Mouse (Mus musculus) macrophage (primary cell): ENCODE results near the gene Fer1l4. TPM values are rescaled to one million over a fixed set of nuclear protein-coding genes. Genes with fewer than 3 reads are reported as not detected.

ENCODE experiments used
- H3K27ac ChIP-seq: fragments of 350-480 bp; formaldehyde crosslinking; 2 replicates; pipeline ENCODE4 v1.9.0; 2021
- H3K36me3 ChIP-seq: fragments of 350-480 bp; formaldehyde crosslinking; 2 replicates; pipeline ENCODE4 v1.9.0; 2021; ENCODE audit errors: inconsistent target
- H3K4me3 ChIP-seq: fragments of 350-480 bp; formaldehyde crosslinking; 2 replicates; pipeline ENCODE4 v1.9.0; 2021; ENCODE audit errors: inconsistent target
- H3K79me2 ChIP-seq: fragments of 350-480 bp; formaldehyde crosslinking; 2 replicates; pipeline ENCODE4 v1.9.0; 2021; ENCODE audit errors: inconsistent target
- WGBS: methylation state at CpG from one replicate; pipeline ENCODE4 v1.1.7; 2026; ENCODE audit warnings: inconsistent platforms; ENCODE audit not compliant: missing documents; 5-methylcytosine and 5-hydroxymethylcytosine counted together
- polyA plus RNA-seq: library from polyadenylated mRNA; stranded (reverse); fragments of 250-400 nt; gene quantifications from 3 replicates; pipeline ENCODE4 v1.2.4, GENCODE M21; 2018; ENCODE audit warnings: inconsistent platforms

The Fer1l4 gene
- polyA plus RNA-seq, 1 experiment from 2014 or later: not detected

DNA sequence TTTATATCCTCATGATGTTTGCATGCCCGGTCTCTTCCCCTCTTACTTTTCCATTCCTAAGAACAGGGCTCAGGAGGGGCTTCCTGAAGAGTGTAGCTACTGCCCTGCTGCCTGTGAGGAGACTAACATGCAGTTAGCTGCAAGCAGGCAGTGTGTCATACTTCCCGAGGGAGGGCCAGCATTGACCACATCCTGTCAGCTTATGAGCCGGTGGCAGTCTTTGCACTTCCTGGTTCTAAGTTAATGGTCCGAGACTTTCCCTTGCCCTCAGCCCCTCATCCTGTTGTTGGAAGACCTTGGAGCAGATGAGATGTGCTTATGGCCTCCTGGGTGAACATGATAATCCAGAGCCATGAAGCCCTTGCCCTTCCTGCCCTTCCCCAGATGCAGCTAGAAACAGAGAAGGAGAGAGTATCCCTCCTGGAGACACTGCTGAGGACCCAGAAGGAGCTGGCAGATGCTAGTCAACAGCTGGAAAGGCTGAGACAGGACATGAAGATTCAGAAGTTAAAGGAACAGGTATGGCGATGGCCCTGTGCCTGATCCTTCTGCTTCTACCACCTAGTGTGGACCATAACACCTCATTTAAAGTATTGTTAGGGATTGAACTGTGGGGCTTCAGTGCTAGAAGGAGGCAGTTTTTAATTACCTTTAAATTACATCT, 73.3 kb downstream of the Fer1l4 start:
- Histone ChIP-seq H3K79me2 (peaks cover 30% of the 10 kb centered on the region), H3K4me3 (peak overlapping the region; percentile 42), H3K27ac (peak overlapping the region; percentile 93), H3K36me3 (peaks cover 41% of the 10 kb centered on the region; the same call in 1 of the 2 replicates)
- WGBS: 17% methylated on average over 5 of the region's 5 CpGs

DNA sequence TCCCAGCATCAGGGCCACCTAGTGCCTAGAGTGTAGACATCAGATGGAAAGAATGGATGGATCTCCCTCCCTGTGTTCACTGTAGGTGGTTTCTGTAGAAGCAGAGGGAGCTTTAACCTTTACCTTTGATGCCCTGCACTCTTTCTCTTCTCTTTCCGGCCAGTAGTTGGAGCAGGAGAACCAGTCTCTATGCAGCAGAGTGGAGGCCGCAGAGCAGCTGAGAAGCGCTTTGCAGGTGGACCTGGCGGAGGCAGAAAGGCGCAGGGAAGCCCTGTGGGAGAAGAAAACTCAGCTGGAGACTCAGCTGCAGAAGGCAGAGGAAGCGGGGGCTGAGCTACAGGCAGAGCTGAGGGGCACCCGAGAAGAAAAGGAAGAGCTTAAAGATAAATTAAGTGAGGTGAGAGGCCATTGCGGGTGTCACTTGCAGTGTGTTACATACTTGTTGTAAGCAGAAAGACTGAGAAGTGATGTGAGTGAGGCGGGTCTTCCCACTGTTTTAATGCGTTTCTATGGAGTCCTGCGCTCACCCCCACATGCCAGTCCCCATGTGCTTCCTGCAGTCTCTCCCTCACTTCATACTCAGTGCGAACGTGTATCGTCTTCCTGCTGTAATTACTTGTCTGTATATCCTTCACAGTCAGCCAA, 78.5 kb downstream of the Fer1l4 start:
- Histone ChIP-seq H3K36me3 (peaks cover 48% of the 10 kb centered on the region; the same call in 1 of the 2 replicates), H3K27ac (no peak overlapping the region)

DNA sequence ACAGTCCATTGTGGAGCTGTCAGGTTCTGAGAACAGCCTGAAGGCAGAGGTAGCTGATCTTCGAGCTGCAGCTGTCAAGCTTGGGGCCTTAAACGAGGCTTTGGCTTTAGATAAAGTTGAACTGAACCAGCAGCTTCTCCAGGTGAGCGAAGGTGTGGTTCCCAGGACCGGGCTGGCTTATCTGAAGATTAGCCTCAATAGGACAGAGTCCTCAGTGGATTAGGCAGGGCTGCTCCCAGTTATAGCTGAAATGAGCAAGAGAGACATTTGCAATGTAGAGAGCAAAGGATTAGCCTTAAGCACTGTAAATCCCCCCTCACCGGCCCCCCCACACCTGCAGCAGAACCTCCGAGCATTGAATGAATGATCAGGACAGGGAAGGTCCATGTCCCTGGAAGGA, 79.4 kb downstream of the Fer1l4 start:
- WGBS: 97% methylated on average over 5 of the region's 6 CpGs
- Histone ChIP-seq H3K79me2 (no peaks in the 10 kb centered on the region), H3K36me3 (peaks cover 53% of the 10 kb centered on the region; the same call in 1 of the 2 replicates), H3K27ac (no peak overlapping the region), H3K4me3 (no peak overlapping the region)

More for the DNA sequence above, 78.5 kb downstream of the Fer1l4 start:
- WGBS: 87% methylated on average over 14 of the region's 14 CpGs
- Histone ChIP-seq H3K4me3 (no peak overlapping the region), H3K79me2 (no peaks in the 10 kb centered on the region)

Other genes with a start within 250 kb of the Fer1l4 start
- 37.9 to 45.5 TPM (median 39.4 TPM) in 3 replicates for gene BC029722, start 233.5 kb downstream of the Fer1l4 start, polyA plus RNA-seq
- gene Eif6, start 226.0 kb downstream of the Fer1l4 start, polyA plus RNA-seq: 20.9 to 79.0 TPM (median 44.6 TPM) in 3 replicates
- gene Fam83c, start 218.1 kb downstream of the Fer1l4 start, polyA plus RNA-seq: not detected in 3 replicates
- 27.3 to 47.7 TPM (median 28.7 TPM) in 3 replicates for gene Uqcc1, start 122.6 kb downstream of the Fer1l4 start, polyA plus RNA-seq
- gene Gm15557, start 112.2 kb downstream of the Fer1l4 start, polyA plus RNA-seq: not detected in 3 replicates
- not detected in 3 replicates for gene Gdf5, start 107.6 kb downstream of the Fer1l4 start, polyA plus RNA-seq
- 55.2 to 100 TPM (median 84.4 TPM) in 3 replicates for gene Cep250, start 96.5 kb downstream of the Fer1l4 start, polyA plus RNA-seq
- gene 6430550D23Rik, start 45.0 kb downstream of the Fer1l4 start, polyA plus RNA-seq: 0.32 to 1.0 TPM (median 0.37 TPM) in 3 replicates
- gene Ergic3, start 44.9 kb downstream of the Fer1l4 start, polyA plus RNA-seq: 160 to 212 TPM (median 187 TPM) in 3 replicates
- gene Spag4, start 12.2 kb upstream of the Fer1l4 start, polyA plus RNA-seq: 0.35 TPM in 1 of 3 replicates, not detected in the others
- 7.4 to 25.3 TPM (median 17.9 TPM) in 3 replicates for gene Cpne1, start 59.0 kb upstream of the Fer1l4 start, polyA plus RNA-seq
- 7.2 to 20.5 TPM (median 8.4 TPM) in 3 replicates for gene Rbm12, start 59.0 kb upstream of the Fer1l4 start, polyA plus RNA-seq
- 6.1 to 13.9 TPM (median 8.1 TPM) in 3 replicates for gene Gm28036, start 74.1 kb upstream of the Fer1l4 start, polyA plus RNA-seq
- gene Romo1, start 91.1 kb upstream of the Fer1l4 start, polyA plus RNA-seq: 73.4 to 124 TPM (median 123 TPM) in 3 replicates
- gene Nfs1, start 91.2 kb upstream of the Fer1l4 start, polyA plus RNA-seq: 18.6 to 31.0 TPM (median 24.7 TPM) in 3 replicates
- gene Rbm39, start 127.3 kb upstream of the Fer1l4 start, polyA plus RNA-seq: 158 to 239 TPM (median 203 TPM) in 3 replicates
- 30.3 to 83.9 TPM (median 31.8 TPM) in 3 replicates for gene Phf20, start 143.5 kb upstream of the Fer1l4 start, polyA plus RNA-seq